Mouse (Mus musculus) bone marrow macrophage, adult 2 months (primary cell): ENCODE results near the gene Wnt11.

Experiments
- CTCF ChIP-seq: IDR thresholded peaks from 2 replicates; pipeline ENCODE4 v1.5.1; 2012; ENCODE audit warnings: low read depth, mild to moderate bottlenecking, low read length, moderate library complexity
- POLR2A ChIP-seq: IDR thresholded peaks from 2 replicates; pipeline ENCODE4 v1.6.1; 2012; ENCODE audit warnings: mild to moderate bottlenecking, low read depth, low read length, borderline replicate concordance

DNA sequence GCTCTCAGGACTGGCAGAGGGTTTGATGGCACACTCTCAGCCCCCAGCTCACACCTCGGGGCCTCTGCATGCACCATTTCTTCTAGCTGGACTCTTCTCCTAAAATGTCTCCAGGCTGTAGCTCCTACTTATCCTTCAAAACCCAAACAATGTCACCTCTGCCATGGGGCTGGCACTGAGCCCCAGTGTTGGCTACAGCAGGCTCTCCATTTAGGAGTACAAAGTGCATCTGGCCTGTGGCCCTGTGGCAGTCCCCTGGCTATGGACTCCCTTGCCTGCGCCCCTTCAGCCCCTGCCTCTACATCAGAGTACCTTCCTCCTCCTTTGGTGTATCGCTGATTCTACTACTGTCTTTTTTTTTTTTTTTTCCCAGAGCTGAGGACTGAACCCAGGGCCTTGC lies 28.0 kb upstream of the Wnt11 start:
- TF ChIP-seq CTCF: no peak
- no peak for TF ChIP-seq POLR2A
